Mouse (Mus musculus): Measurements from ENCODE around the gene Faiml.

Gene Faiml

GRCm38 (mm10) chr9:99237139-99237538 lies at the start of gene Faiml:
Faiml (minus strand) TSS chr9:99237239.
- DNase-seq (ENCODE audit: low read depth, low spot score) = no peak

GRCm38 (mm10) chr9:99258891-99259290 lies 21.9 kb upstream of the Faiml start:
- no peak for DNase-seq (ENCODE audit: low read depth, low spot score)

GRCm38 (mm10) chr9:99256821-99257220 lies 19.8 kb upstream of the Faiml start:
- DNase-seq (ENCODE audit: low read depth, low spot score) = no peak

- DNase-seq (ENCODE audit: low read depth, low spot score) = no peak
These were observed 19.2 kb upstream of the Faiml start for GRCm38 (mm10) chr9:99256206-99256605.

- no peak for DNase-seq (ENCODE audit: low read depth, low spot score)
These were observed 16.8 kb upstream of the Faiml start for GRCm38 (mm10) chr9:99253861-99254260.

GRCm38 (mm10) chr9:99248906-99249305 lies 11.9 kb upstream of the Faiml start:
- DNase-seq (ENCODE audit: low read depth, low spot score) = no peak

GRCm38 (mm10) chr9:99248304-99248703 lies 11.3 kb upstream of the Faiml start:
- peak; percentile 8 for DNase-seq (ENCODE audit: low read depth, low spot score)

- DNase-seq (ENCODE audit: low read depth, low spot score) = peak; percentile 2
These were observed 6.9 kb upstream of the Faiml start for GRCm38 (mm10) chr9:99243895-99244293.

- DNase-seq (ENCODE audit: low read depth, low spot score) = peak; percentile 92
These were observed 6.3 kb upstream of the Faiml start, which contains the start of gene Cep70 for GRCm38 (mm10) chr9:99243190-99243894. Cep70 (plus strand) TSS chr9:99243367.

GRCm38 (mm10) chr9:99242533-99243189 lies 5.6 kb upstream of the Faiml start:
- DNase-seq (ENCODE audit: low read depth, low spot score) = peak; percentile 8

GRCm38 (mm10) chr9:99242035-99242434 lies 5.0 kb upstream of the Faiml start:
- DNase-seq (ENCODE audit: low read depth, low spot score) = peak; percentile 70

GRCm38 (mm10) chr9:99240571-99240970 lies 3.5 kb upstream of the Faiml start:
- no peak for DNase-seq (ENCODE audit: low read depth, low spot score)

GRCm38 (mm10) chr9:99239256-99239655 lies 2.2 kb upstream of the Faiml start:
- no peak for DNase-seq (ENCODE audit: low read depth, low spot score)

GRCm38 (mm10) chr9:99238276-99238675 lies 1.2 kb upstream of the Faiml start:
- no peak for DNase-seq (ENCODE audit: low read depth, low spot score)

- no peak for DNase-seq (ENCODE audit: low read depth, low spot score)
These were observed 7.6 kb downstream of the Faiml start for GRCm38 (mm10) chr9:99229450-99229849.

GRCm38 (mm10) chr9:99224583-99224982 lies 12.5 kb downstream of the Faiml start:
- DNase-seq (ENCODE audit: low read depth, low spot score) = no peak

GRCm38 (mm10) chr9:99221636-99222035 lies 15.4 kb downstream of the Faiml start:
- no peak for DNase-seq (ENCODE audit: low read depth, low spot score)

GRCm38 (mm10) chr9:99217999-99218719 lies 18.9 kb downstream of the Faiml start:
- peak; percentile 69 for DNase-seq (ENCODE audit: low read depth, low spot score)

GRCm38 (mm10) chr9:99216182-99216581 lies 20.9 kb downstream of the Faiml start:
- no peak for DNase-seq (ENCODE audit: low read depth, low spot score)

GRCm38 (mm10) chr9:99212643-99213042 lies 24.4 kb downstream of the Faiml start:
- no peak for DNase-seq (ENCODE audit: low read depth, low spot score)

GRCm38 (mm10) chr9:99183043-99183670 lies 53.9 kb downstream of the Faiml start:
- DNase-seq (ENCODE audit: low read depth, low spot score) = no peak

GRCm38 (mm10) chr9:99182121-99182520 lies 54.9 kb downstream of the Faiml start:
- DNase-seq (ENCODE audit: low read depth, low spot score) = no peak
